Mouse (Mus musculus) ES-Bruce4 (cell line): ENCODE results near the gene Mast3.

Experiments
- CTCF ChIP-seq: IDR thresholded peaks from one replicate; pipeline ENCODE4 v1.8.1; 2011; ENCODE audit warnings: low read depth, low read length
- EP300 ChIP-seq: IDR thresholded peaks from 2 replicates; pipeline ENCODE4 v1.6.1; 2011; ENCODE audit warnings: low read depth, low read length; ENCODE audit not compliant: insufficient read depth
- POLR2A ChIP-seq: IDR thresholded peaks from one replicate; pipeline ENCODE4 v1.8.1; 2011; ENCODE audit warnings: low read length; ENCODE audit not compliant: insufficient read depth

GRCm38 (mm10) chr8:70842484-70842883 is 37.6 kb upstream of the Mast3 start:
- TF ChIP-seq POLR2A = no peak
- no peak for TF ChIP-seq CTCF
- TF ChIP-seq EP300 = no peak
